Mouse (Mus musculus) fibroblast of lung, adult 2 months (primary cell): ENCODE measurements around the gene Mettl18.

Experiments
- DNase-seq: peaks from one replicate; pipeline ENCODE4 v3.0.0-alpha.2; 2011; ENCODE audit warnings: low read depth

The Mettl18 gene

GRCm38 (mm10) chr1:164043549-164043948 lies 48.9 kb downstream of the Mettl18 start:
- no peak for DNase-seq
